10 mouse cellular contexts compared by ENCODE assay signal in genomic region chr17:84166135-84166860, GRCm38 (mm10). TPM values are rescaled to one million over a fixed set of nuclear protein-coding genes. Genes with fewer than 3 reads are reported as not detected.
DNase-seq lines count a peak whose midpoint lies in the region; ATAC-seq lines count a peak whose summit lies in the region.
"Had no signal": no experiment of that assay in that cellular context is flagged by ENCODE, and none has a peak within 500 bp of the region (broad histone marks: within the 10 kb centered on the region; RNA-seq: fewer than 3 reads in every experiment).

No protein-coding gene starts in this region.

- DNase-seq in gastrocnemius, postnatal 10 days = peak; percentile 1
- no peak for DNase-seq in gastrocnemius, postnatal 14 days
- peak; percentile 1 for DNase-seq in right cerebral cortex, postnatal 25 days
- DNase-seq in right cerebral cortex, postnatal 4 days = no peak
- peak; percentile 50 for DNase-seq in thymus, postnatal 0 days (ENCODE audit: low spot score)
- no peak for DNase-seq in frontal cortex, postnatal 36 days (ENCODE audit: low spot score in 2 of 2)

- ATAC-seq in inflammation-experienced regulatory T-cells, adult 6 months = peak; percentile 19
- ATAC-seq in erythroblast, adult 5-6 weeks (replicated peaks; ENCODE audit: low FRiP score, poor library complexity, severe bottlenecking) = no peak
- ATAC-seq: forebrain, embryonic 14.5 days; hindbrain, embryonic 16.5 days had no signal

- intact Hi-C loops in gastrocnemius, postnatal 14 days (cut with DNase I; ENCODE audit: low total_unique reads) = no loop called here

RNA-seq across cellular contexts. Expression of gene Zfp36l2, which starts 21.4 kb away (rescaled TPM):
- total RNA-seq in gastrocnemius, postnatal 10 days (2021) = 10 to 100 TPM; 26.2 to 32.6 TPM
- 10 to 100 TPM; 17.0 to 21.3 TPM for total RNA-seq in gastrocnemius, postnatal 14 days (2021)
- 10 to 100 TPM; 30.4 to 54.7 (median 42.3) TPM for polyA plus RNA-seq in inflammation-experienced regulatory T-cells, adult 6 months (2017; shearing (Covaris generic))
- 28.4 and 35.1 TPM in 2 replicates for polyA plus RNA-seq in thymus, postnatal 0 days (2015; fragmentation: Nextera tagmentation; extraction: Ambion mirVana)
- total RNA-seq in erythroblast, adult 5-6 weeks (2015; ENCODE audit: low replicate concordance) = 50.2 and 57.8 TPM in 2 replicates
- 23.0 and 25.8 TPM in 2 replicates for total RNA-seq in erythroblast, adult 5-6 weeks (2017; ENCODE audit: low replicate concordance)

Comparison
In these comparisons a context has a peak if more than half of its experiments do, and no peak if none do; other contexts are left out.
1. DNase-seq: peak in gastrocnemius, postnatal 10 days (single experiment), right cerebral cortex, postnatal 25 days (single experiment) and thymus, postnatal 0 days (single experiment); none in gastrocnemius, postnatal 14 days (single experiment), right cerebral cortex, postnatal 4 days (single experiment) and frontal cortex, postnatal 36 days (0 of 2).